Mouse (Mus musculus): ENCODE measurements at regions not wholly inside any gene's neighbourhood (a gene's known extent, or its start where the extent isn't known, plus 50 kb on each side); places are given as distances from the start of the nearest gene placed in this dataset.

DNA sequence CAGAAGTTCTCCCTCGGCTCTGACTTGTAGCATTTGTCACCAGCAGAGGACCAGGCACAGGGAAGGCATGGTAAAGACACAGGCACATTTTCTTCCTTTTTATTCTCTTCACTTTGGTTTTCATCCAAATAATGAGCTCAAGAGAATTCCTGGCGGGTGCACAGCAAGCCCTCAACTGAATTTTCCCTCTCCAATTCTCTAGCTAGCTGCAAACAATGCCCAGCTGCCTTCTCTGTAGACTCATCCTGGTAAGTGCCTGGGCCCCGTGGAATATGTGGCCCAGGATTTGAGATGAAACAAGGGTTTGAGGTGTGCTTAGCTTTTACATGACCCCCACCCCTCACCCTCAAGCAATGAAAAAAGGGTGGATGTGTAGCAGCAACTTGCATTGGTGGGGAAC lies 90.4 kb downstream of the Otol1 start:
- no peaks in the 10 kb centered on the region for H3K27me3 ChIP-seq (ENCODE audit: control insufficient read depth, insufficient read depth, low read length)
- DNase-seq (ENCODE audit: low spot score): no peak
- H3K4me1 ChIP-seq (replicated peaks; ENCODE audit: control insufficient read depth, insufficient read depth, low read length): no peaks in the 10 kb centered on the region
- H3K27ac ChIP-seq: no peak overlapping the region
- H3K4me2 ChIP-seq (replicated peaks): no peak overlapping the region
- H3K36me3 ChIP-seq (replicated peaks; ENCODE audit: control insufficient read depth, insufficient read depth): no peaks in the 10 kb centered on the region
- no peak overlapping the region for H3K9ac ChIP-seq
- ATAC-seq (ENCODE audit: low FRiP score): no peak
- H3K4me3 ChIP-seq (replicated peaks; ENCODE audit: low read length): no peak overlapping the region
- no peaks in the 10 kb centered on the region for H3K9me3 ChIP-seq (ENCODE audit: control insufficient read depth, low read length)
- 34% methylated on average over 3 of the region's 3 CpGs for WGBS

DNA sequence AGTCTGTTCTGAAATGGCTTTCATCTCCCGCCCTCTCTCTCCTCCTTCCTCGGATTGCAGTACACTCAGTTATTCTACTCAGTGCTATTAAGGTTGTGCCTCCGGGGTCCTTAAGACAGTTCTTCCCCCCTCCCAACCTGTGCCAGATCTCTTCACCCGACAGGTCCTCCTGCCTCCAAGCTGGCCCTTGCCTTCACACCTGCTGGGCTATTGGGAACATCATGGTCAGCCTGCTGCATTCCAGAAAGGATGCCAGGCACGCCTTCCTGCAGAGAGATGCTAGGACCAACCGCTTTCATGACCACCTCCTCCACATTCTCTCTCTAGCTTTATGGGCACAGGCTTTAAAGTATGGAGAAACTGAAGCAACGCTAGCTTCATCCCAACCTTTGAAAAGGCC lies 94.7 kb downstream of the Otol1 start:
- no peaks in the 10 kb centered on the region for H3K4me1 ChIP-seq (replicated peaks; ENCODE audit: control insufficient read depth, insufficient read depth, low read length)
- H3K9me3 ChIP-seq (ENCODE audit: control insufficient read depth, low read length): no peaks in the 10 kb centered on the region
- H3K36me3 ChIP-seq (replicated peaks; ENCODE audit: control insufficient read depth, insufficient read depth): no peaks in the 10 kb centered on the region
- no peak overlapping the region for H3K27ac ChIP-seq
- no peak overlapping the region for H3K9ac ChIP-seq
- no peak overlapping the region for H3K4me2 ChIP-seq (replicated peaks)
- 57% methylated on average over 7 of the region's 7 CpGs for WGBS
- H3K27me3 ChIP-seq (ENCODE audit: control insufficient read depth, insufficient read depth, low read length): no peaks in the 10 kb centered on the region
- H3K4me3 ChIP-seq (replicated peaks; ENCODE audit: low read length): no peak overlapping the region
- DNase-seq (ENCODE audit: low spot score) (no peak), ATAC-seq (ENCODE audit: low FRiP score) (no peak)

DNA sequence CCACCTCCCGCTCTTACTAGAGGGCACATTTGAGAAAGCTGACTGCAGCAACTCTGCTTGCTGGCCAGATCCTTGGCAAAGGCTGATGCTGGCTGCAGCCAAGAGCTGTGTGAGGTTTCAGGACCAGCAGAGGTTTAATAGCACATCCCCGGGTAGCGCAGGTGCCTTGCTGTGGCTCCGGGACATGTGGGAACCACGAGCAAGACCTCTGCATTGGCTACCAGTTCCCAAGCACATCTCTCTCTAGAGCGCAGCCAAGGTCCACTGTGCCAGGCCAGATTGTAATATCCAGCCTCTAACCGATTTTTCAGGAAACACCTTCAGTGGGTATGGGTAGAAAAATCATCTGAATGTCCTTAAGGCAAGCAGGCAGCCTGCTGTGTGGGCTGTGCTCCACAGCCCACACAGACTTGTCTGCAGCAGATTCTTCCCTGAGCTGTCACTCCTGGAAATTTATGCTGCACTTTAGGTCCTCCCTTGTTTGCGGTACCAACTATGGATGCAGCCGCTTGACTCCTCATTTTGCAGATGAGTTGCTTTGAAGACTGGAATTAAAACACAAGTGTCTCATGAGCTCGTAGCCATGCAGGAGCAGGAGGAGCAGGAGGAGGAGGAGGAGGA lies 95.3 kb downstream of the Otol1 start:
- DNase-seq (ENCODE audit: low spot score): no peak
- WGBS: 65% methylated on average over 10 of the region's 10 CpGs
- no peak for ATAC-seq (ENCODE audit: low FRiP score)

DNA sequence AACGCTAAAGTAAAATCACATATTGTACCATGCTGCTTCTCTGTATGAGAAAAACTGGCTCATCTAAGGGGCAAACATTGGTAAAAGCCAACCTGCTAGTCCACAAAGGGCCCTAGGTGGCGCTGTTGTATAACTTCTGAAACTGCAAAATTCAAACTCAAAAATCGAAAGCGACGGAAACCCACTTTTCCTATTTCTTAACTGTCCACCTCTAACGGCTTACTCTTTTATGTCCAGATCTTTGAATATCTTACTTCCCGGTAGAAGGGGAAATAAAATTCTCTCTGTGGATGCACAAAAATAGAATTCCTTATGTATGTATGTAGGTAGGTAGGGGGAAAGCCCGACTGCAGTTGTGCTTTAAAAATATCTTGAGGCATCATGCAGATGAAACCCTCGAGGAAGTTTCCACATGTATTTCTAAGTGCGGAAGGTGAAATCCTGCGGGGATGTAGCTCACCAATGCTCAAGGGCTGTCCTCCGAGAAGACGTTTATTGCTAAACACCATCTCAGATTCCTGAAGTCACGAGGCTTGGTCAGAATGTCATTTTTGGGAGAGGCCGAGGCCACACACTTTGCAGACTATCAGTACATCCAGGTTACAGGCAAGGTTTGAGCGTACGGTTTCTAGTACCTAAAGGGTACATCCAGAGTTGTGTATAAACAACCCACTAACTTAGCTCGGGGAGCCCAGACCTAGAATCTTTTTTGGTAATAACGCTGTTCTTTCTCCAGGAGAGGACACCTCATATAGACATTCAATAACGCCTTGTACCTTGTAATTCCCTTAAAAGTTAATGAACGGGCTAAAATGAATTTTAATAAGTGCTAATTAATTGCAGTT lies 96.8 kb downstream of the Otol1 start:
- peak overlapping the region; percentile 61 for H3K9ac ChIP-seq
- DNase-seq (ENCODE audit: low spot score): peak; percentile 98
- H3K27me3 ChIP-seq (ENCODE audit: control insufficient read depth, insufficient read depth, low read length): no peaks in the 10 kb centered on the region
- no peaks in the 10 kb centered on the region for H3K4me1 ChIP-seq (replicated peaks; ENCODE audit: control insufficient read depth, insufficient read depth, low read length)
- peak overlapping the region; percentile 34 for H3K4me3 ChIP-seq (replicated peaks; ENCODE audit: low read length)
- no peaks in the 10 kb centered on the region for H3K36me3 ChIP-seq (replicated peaks; ENCODE audit: control insufficient read depth, insufficient read depth)
- WGBS: 9% methylated on average over 21 of the region's 21 CpGs
- H3K27ac ChIP-seq: peak overlapping the region; percentile 23; the same call in 1 of the 2 replicates
- H3K4me2 ChIP-seq (replicated peaks): peak overlapping the region; percentile 69
- ATAC-seq (ENCODE audit: low FRiP score): peak; percentile 54
- H3K9me3 ChIP-seq (ENCODE audit: control insufficient read depth, low read length): no peaks in the 10 kb centered on the region

More for the DNA sequence above, 95.3 kb downstream of the Otol1 start:
- Histone ChIP-seq H3K9ac (no peak overlapping the region), H3K36me3 (replicated peaks; ENCODE audit: control insufficient read depth, insufficient read depth) (no peaks in the 10 kb centered on the region), H3K4me2 (replicated peaks) (no peak overlapping the region), H3K4me3 (replicated peaks; ENCODE audit: low read length) (no peak overlapping the region), H3K27me3 (ENCODE audit: control insufficient read depth, insufficient read depth, low read length) (no peaks in the 10 kb centered on the region), H3K27ac (no peak overlapping the region), H3K9me3 (ENCODE audit: control insufficient read depth, low read length) (no peaks in the 10 kb centered on the region), H3K4me1 (replicated peaks; ENCODE audit: control insufficient read depth, insufficient read depth, low read length) (no peaks in the 10 kb centered on the region)

DNA sequence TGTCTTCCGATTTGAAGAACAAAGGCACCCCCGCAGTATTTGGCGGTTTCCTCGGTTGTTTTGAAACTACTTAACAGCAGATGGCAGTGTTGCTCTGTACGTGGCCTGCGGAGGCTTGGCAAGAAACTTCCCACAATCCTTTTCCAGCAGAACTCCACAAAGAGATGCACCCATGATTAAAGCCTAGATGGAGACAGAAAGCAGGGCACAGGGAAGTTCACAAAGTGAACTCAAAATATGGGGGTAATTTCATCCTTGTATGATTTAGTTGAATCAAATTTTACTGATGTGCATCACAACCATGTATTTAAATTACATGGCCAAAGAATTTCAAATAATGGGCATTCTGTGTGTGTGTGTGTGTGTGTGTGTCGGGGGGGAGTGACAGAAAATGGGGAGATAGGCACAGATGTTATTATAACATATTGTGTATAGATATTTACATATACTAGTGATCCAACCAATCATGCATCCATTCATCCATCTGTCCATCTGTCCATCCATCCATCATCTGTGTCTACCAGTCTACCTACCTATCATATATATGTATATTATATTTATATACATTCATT lies 97.5 kb downstream of the Otol1 start:
- WGBS: 15% methylated on average over 7 of the region's 7 CpGs
- no peak overlapping the region for H3K27ac ChIP-seq

DNA sequence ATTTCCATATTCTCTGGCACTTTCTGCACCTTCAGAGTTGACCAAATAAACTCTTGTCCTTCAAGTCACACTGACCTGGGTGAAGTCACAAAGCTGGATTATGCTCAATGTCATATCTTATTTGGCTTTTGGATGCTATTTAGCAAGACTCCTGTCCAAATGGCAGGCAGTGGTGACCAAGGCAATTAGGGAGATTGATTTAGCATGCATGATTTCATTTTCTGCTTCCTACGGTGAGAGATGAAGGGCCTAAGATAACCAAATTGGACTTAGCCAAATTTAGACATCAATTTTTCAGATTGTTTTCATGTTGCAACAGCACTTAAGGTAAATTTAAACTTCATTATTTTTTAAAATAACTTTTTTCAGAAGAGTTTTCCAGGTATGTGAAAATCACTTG lies 98.1 kb downstream of the Otol1 start:
- no peaks in the 10 kb centered on the region for H3K36me3 ChIP-seq (replicated peaks; ENCODE audit: control insufficient read depth, insufficient read depth)
- DNase-seq (ENCODE audit: low spot score): no peak
- H3K9me3 ChIP-seq (ENCODE audit: control insufficient read depth, low read length): no peaks in the 10 kb centered on the region
- H3K4me2 ChIP-seq (replicated peaks): no peak overlapping the region
- H3K27ac ChIP-seq: no peak overlapping the region
- H3K9ac ChIP-seq: no peak overlapping the region
- no peaks in the 10 kb centered on the region for H3K4me1 ChIP-seq (replicated peaks; ENCODE audit: control insufficient read depth, insufficient read depth, low read length)
- ATAC-seq (ENCODE audit: low FRiP score): no peak
- no peaks in the 10 kb centered on the region for H3K27me3 ChIP-seq (ENCODE audit: control insufficient read depth, insufficient read depth, low read length)
- no peak overlapping the region for H3K4me3 ChIP-seq (replicated peaks; ENCODE audit: low read length)
- 35% methylated on average over 1 of the region's 1 CpGs for WGBS

More for the DNA sequence above, 97.5 kb downstream of the Otol1 start:
- ATAC-seq (ENCODE audit: low FRiP score) (peak; percentile 67), DNase-seq (ENCODE audit: low spot score) (peak; percentile 93)
- peak overlapping the region; percentile 61 for H3K9ac ChIP-seq
- H3K36me3 ChIP-seq (replicated peaks; ENCODE audit: control insufficient read depth, insufficient read depth): no peaks in the 10 kb centered on the region
- no peaks in the 10 kb centered on the region for H3K4me1 ChIP-seq (replicated peaks; ENCODE audit: control insufficient read depth, insufficient read depth, low read length)
- H3K4me3 ChIP-seq (replicated peaks; ENCODE audit: low read length): peak overlapping the region; percentile 34
- H3K27me3 ChIP-seq (ENCODE audit: control insufficient read depth, insufficient read depth, low read length): no peaks in the 10 kb centered on the region
- peak overlapping the region; percentile 69 for H3K4me2 ChIP-seq (replicated peaks)
- no peaks in the 10 kb centered on the region for H3K9me3 ChIP-seq (ENCODE audit: control insufficient read depth, low read length)

DNA sequence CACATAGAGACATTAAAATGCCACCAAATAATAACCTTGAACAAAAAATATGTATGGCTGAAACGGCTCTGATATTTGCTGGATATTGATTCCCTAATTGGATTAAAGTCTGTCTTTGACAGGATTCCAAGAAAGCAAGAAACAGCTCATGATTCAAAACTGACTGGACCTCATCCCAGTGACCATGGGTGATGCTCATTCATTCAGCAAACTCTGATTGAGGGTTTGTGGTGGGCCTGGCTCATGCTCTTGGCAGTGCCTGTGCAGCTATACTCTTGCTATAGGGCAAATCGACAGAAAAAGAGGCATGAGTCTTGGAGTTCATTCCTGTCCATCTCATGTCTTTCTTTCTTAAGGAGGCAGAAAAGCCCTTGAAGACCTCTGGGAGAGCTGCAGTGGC lies 98.7 kb downstream of the Otol1 start:
- no peak overlapping the region for H3K4me3 ChIP-seq (replicated peaks; ENCODE audit: low read length)
- H3K27me3 ChIP-seq (ENCODE audit: control insufficient read depth, insufficient read depth, low read length): no peaks in the 10 kb centered on the region
- no peaks in the 10 kb centered on the region for H3K9me3 ChIP-seq (ENCODE audit: control insufficient read depth, low read length)
- no peaks in the 10 kb centered on the region for H3K36me3 ChIP-seq (replicated peaks; ENCODE audit: control insufficient read depth, insufficient read depth)
- no peaks in the 10 kb centered on the region for H3K4me1 ChIP-seq (replicated peaks; ENCODE audit: control insufficient read depth, insufficient read depth, low read length)
- no peak for DNase-seq (ENCODE audit: low spot score)
- WGBS: 75% methylated on average over 2 of the region's 2 CpGs
- no peak overlapping the region for H3K9ac ChIP-seq
- H3K27ac ChIP-seq: no peak overlapping the region
- no peak overlapping the region for H3K4me2 ChIP-seq (replicated peaks)
- ATAC-seq (ENCODE audit: low FRiP score): no peak

DNA sequence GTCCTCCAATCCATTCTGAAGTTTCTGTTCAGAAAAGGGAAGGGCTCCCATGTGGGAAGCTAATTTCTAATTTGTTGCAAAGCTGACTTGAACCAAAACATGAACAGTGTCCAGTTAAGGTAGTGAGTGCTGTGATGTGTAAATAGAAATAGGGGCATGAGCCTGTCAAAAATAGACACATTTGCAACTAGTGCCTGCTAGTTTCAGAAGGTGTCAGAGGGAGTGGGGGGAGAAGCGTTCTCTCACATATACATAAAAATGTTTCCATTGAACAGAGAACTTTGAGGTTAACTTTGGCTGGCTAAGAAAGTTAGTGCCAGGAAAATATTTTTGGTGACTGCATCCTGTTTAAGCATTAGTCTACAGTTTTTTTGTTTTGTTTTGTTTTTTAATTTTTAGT lies 118.8 kb downstream of the Otol1 start:
- Histone ChIP-seq H3K27me3 (ENCODE audit: control insufficient read depth, insufficient read depth, low read length) (no peaks in the 10 kb centered on the region), H3K4me2 (replicated peaks) (no peak overlapping the region), H3K4me3 (replicated peaks; ENCODE audit: low read length) (no peak overlapping the region), H3K9me3 (ENCODE audit: control insufficient read depth, low read length) (no peaks in the 10 kb centered on the region), H3K9ac (no peak overlapping the region), H3K27ac (no peak overlapping the region), H3K4me1 (replicated peaks; ENCODE audit: control insufficient read depth, insufficient read depth, low read length) (0 out of 2 replicates have a peak, but pooled peaks cover 3% of the 10 kb centered on the region), H3K36me3 (replicated peaks; ENCODE audit: control insufficient read depth, insufficient read depth) (no peaks in the 10 kb centered on the region)
- WGBS: 82% methylated on average over 1 of the region's 1 CpGs
- no peak for DNase-seq (ENCODE audit: low spot score)
- ATAC-seq (ENCODE audit: low FRiP score): no peak

DNA sequence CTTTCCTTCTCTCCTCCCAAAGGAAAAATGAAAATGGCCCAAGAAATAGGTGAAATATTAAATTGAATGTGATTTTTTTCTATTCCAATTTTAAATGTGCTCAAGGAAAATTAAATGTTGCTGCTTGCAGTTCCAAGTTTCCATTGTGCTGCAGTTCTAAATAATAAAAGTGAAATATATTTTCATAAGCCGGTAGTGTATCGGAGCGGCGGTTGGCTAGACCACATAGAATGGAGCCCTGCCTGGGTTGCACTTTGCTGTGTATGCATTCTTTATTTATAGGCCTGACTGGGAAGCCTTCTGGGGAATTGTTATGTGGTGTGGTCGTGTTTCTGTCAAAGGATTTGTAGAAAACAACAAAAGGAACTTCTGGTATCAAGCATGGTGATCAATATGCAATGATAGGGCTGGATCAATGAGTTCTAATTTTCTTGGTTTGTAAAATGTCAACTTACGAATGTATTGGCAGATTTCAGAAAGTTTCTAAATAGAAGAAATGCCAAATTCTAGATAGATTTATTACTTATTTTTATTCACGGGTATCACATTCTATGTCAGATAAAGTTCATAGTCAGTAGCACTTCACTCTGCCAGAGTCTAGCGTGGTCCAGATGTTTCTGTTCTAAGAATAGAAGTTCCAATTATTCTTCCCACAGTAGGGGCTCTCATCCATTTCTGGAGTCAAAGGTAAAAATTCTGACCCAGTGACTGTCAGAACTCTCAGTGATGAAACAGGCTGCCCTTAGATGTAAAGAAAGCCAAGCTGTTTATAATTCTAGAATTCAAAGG lies 123.0 kb downstream of the Otol1 start:
- no peaks in the 10 kb centered on the region for H3K9me3 ChIP-seq (ENCODE audit: control insufficient read depth, low read length)
- no peaks in the 10 kb centered on the region for H3K4me1 ChIP-seq (replicated peaks; ENCODE audit: control insufficient read depth, insufficient read depth, low read length)
- H3K27me3 ChIP-seq (ENCODE audit: control insufficient read depth, insufficient read depth, low read length): no peaks in the 10 kb centered on the region
- no peak overlapping the region for H3K27ac ChIP-seq
- no peak overlapping the region for H3K9ac ChIP-seq
- ATAC-seq (ENCODE audit: low FRiP score) (no peak), DNase-seq (ENCODE audit: low spot score) (no peak)
- no peak overlapping the region for H3K4me3 ChIP-seq (replicated peaks; ENCODE audit: low read length)
- 90% methylated on average over 8 of the region's 8 CpGs for WGBS
- no peaks in the 10 kb centered on the region for H3K36me3 ChIP-seq (replicated peaks; ENCODE audit: control insufficient read depth, insufficient read depth)
- no peak overlapping the region for H3K4me2 ChIP-seq (replicated peaks)
